Mouse (Mus musculus): ENCODE measurements around the gene Tktl1.
A peak's percentile ranks its signal among the peaks of the same experiment; 100 is the strongest.
"Not testable (repeated sequence)": the region's sequence is repeated elsewhere in the genome, so short reads cannot be mapped to it uniquely, and the experiment has no call there.

Tktl1 gene

DNA sequence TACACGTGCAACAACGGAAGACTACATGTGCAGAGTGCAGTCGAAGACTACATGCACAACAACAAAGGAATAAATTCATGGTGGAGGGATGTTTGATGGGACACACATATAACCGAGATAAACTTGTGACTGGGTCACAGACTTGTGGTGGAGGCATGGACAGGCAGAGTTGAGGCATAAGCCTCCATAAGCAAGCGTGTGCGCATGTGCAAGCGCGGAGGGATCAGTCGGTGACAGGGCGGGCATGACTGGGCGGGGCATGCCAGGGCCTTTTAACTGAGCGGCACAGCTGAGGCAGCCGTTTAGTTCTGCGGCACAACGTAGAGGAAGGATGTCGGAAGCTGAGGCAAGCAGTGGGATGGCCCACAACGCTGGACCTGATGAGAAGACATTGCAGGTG, at the start of gene Tktl1:
TSS of gene Tktl1 (plus strand) at position 301 of the 400 bp plus-strand sequence.
- no peak for DNase-seq (ENCODE audit: low spot score in 2 of 2)

- DNase-seq (ENCODE audit: low spot score in 2 of 2), result not testable (repeated sequence)
Observed at GRCm38 (mm10) chrX:74135263-74135662, 41.8 kb upstream of the Tktl1 start, which contains the start of gene Mecp2. Gene Mecp2, minus strand, starts transcription at chrX:74135363.

- DNase-seq (ENCODE audit: low spot score in 2 of 2), result no peak
Observed at GRCm38 (mm10) chrX:74167738-74168137, 9.3 kb upstream of the Tktl1 start, which contains the start of gene Tex28. Gene Tex28, minus strand, starts transcription at chrX:74167838.

GRCm38 (mm10) chrX:74203556-74203955, 26.5 kb downstream of the Tktl1 start:
- no peak for DNase-seq (ENCODE audit: low spot score in 2 of 2)

- no peak for DNase-seq (ENCODE audit: low spot score in 2 of 2)
Observed at GRCm38 (mm10) chrX:74218496-74218895, 41.4 kb downstream of the Tktl1 start.

- DNase-seq (ENCODE audit: low spot score in 2 of 2), result no peak
Observed at GRCm38 (mm10) chrX:74219449-74219848, 42.4 kb downstream of the Tktl1 start.

DNA sequence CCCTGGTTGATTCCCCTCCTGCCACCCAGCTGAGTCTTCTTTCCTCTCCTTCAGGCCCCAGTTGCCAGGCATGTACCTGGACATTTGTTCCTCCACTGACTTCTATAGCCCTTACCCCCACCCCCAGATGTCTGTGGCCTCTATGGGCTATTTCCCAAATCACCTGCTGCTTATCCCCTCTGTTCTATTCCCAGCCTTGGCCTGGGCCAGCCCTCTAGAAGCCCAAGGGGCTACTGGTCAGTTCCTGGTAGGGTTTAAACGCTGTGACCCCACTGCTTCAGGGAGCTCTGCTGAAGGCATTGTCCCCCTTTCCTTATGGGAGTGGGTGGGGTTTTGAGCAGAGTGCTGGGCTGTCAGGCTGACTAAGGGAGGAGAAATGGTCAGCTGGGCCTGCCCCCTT, 43.0 kb downstream of the Tktl1 start:
- DNase-seq (ENCODE audit: low spot score in 2 of 2), result not testable (repeated sequence)

DNA sequence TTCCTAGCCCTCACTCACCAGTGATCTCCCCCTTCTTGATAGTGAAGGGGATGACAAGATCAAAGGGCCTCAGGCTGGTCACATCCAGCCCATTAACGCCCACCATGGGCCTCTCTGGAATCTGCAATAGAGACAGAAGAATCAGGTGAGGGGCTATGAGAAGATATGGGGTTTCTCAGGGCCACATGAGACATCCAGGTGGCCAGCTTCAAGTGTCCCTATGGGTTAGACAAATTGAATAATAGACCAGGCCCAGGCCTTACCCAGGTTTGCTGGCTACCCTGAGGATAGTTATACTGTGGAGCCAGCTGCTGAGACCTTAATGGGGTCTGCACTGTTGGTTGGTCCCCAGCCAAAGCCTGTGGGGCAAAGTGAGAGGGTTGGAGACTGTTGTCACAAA, 53.0 kb downstream of the Tktl1 start:
- no peak for DNase-seq (ENCODE audit: low spot score in 2 of 2)

GRCm38 (mm10) chrX:74233196-74233595, 56.1 kb downstream of the Tktl1 start:
- no peak for DNase-seq (ENCODE audit: low spot score in 2 of 2)

DNA sequence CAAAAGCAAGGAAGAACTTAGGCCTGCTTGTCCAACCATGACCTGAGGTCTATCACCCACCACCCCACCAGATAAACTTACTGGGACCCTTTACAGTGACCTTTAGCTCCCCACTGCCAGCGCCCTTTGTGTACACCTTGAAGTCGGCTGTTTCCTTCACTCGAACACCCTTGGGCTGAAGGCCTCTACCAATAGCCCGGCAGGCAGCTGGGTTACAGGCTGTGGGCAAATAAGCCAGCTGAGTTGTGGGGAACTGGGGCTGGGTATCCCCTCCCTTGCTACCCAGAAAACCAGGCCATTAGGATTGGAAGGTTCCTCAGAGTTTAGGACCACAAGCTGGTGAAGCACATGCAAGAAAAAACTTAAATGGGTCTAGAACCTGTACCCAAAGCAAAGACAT, 63.3 kb downstream of the Tktl1 start:
- no peak for DNase-seq (ENCODE audit: low spot score in 2 of 2)

- DNase-seq (ENCODE audit: low spot score in 2 of 2), result no peak
Observed at GRCm38 (mm10) chrX:74243396-74243795, 66.3 kb downstream of the Tktl1 start.

DNA sequence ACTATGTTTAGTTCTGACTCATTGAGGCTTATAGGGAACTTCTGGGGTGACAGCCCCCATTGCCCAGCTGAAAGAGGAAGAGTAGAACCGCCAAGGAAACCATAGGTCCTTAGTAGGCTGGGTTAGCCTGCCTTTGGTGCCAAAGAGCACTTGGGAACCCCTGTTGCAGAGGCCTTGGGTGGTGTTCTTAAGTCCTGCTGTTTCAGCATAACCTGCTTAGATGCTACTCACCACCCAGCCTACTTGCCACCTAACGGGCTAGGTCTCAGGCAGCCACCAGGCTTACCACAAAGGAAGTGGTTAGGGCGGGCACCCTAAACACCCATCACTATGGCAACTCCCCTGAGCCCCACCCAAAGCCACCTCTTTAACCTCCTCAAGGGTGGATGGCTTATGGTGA, 66.7 kb downstream of the Tktl1 start:
- DNase-seq (ENCODE audit: low spot score in 2 of 2), result no peak

DNA sequence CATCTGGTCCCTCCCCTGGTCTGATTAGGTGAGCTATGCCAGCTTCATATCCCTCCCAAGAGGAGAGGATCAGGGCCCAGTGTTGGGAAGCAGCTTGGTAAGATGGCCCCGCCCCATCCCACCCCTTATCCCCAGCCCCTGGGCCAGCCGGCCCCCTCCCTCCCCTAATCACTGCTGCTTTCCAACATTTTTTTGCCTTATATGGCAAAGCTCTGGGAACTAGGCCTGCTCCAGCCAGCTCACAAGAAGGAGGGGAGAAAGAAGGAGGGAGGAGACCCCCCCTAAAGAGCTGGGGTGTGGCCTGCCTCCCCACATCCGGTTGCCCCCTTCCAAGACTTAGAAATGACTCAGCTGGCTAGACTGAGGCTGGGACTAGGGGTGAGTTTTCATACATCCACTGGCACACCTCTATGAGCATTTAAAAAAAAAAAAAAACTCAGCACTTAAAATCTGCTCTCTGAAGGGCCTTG, 67.6 kb downstream of the Tktl1 start:
- peak; percentile 3 to 48 for DNase-seq (ENCODE audit: low spot score in 2 of 2)

DNA sequence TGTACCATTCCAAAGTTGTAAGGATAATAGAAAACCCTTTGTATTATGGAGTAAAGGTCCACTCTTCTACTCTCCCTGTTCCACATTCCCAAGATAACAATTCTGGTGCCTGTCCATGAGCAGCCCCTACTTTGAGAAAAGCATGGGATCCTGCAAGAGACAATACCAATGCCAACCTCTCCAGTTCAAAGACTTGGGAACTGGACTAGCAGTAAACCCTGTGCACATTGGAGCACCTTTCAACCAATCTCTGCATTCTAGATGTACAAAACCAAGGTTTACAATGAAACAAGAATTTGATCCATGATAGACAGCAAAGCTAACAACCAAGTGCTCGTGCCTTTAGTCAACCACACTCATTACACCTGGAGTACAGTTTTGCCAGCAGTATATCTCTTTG, 68.0 kb downstream of the Tktl1 start:
- DNase-seq (ENCODE audit: low spot score in 2 of 2), result no peak

DNA sequence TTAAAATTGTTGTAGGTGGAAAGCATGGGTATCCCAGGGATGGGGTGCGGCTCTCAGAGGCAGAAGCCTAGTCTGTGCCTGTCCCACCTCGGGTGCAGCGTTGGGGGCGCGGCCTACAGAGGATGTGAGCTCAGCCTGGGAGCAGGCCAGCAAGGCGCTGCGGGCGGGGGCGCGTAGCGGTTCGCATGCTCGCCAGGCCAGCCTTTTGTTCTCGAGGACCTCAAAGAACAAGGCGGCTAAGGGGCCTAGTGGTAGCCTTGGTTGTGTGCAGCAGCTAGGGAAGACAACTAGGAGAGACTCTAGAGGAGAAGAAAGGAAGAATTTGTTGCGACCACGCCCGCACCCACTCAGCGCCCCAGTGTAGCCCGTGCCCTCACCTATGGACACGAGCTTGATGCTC, 68.6 kb downstream of the Tktl1 start:
- peak; percentile 46 to 74 for DNase-seq (ENCODE audit: low spot score in 2 of 2)

DNA sequence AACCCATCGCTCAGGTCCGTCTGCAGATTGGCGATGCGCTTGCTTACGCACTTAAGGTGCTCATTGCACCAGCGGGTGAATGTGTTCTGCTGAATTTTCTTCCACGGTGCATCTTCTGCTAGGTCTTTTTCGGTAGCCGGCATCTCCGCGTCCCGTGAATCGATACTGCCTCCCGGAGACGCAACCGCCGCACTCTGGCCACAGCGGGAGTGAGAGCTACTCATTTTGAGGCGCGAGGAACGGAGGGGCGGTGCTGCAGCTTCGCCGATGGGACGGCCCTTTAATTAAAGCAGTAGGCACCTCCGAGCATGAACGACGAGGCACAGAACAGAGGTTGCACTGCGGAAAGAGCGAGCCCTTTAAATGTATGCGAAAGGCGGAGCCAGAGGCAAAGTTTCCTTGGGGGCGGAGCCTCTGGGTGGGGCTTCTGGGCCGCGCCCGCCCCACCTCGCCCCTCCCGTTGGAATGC, 69.2 kb downstream of the Tktl1 start:
- peak in 1 of 2 experiments; percentile 84 for DNase-seq (ENCODE audit: low spot score in 2 of 2)

DNA sequence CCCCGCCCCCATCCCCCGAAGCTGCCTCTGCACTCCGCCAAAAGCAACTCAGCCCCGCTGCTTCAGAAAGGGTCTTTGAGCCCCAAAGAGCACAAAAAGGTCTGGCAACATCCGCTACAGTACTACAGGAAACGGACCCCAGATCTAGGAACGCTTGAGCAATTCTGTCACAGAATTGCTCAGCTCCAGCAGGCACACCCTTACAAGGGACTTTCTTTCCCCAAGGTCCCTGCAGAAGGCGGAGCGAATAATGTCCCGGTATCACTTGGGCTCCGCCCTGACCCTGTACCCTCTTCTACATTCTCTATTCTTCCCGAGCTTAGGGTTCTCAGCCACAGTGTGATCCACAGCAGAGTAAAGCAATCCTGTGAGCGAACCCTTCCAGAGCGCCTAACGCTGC, 69.6 kb downstream of the Tktl1 start:
- DNase-seq (ENCODE audit: low spot score in 2 of 2), result peak in 1 of 2 experiments; percentile 48

- DNase-seq (ENCODE audit: low spot score in 2 of 2), result peak in 1 of 2 experiments; percentile 22
Observed at GRCm38 (mm10) chrX:74248651-74249050, 71.6 kb downstream of the Tktl1 start.

GRCm38 (mm10) chrX:74249615-74250014, 72.6 kb downstream of the Tktl1 start, which contains the start of gene Flna:
Gene Flna, minus strand, starts transcription at chrX:74249820.
- peak; percentile 45 to 57 for DNase-seq (ENCODE audit: low spot score in 2 of 2)

DNA sequence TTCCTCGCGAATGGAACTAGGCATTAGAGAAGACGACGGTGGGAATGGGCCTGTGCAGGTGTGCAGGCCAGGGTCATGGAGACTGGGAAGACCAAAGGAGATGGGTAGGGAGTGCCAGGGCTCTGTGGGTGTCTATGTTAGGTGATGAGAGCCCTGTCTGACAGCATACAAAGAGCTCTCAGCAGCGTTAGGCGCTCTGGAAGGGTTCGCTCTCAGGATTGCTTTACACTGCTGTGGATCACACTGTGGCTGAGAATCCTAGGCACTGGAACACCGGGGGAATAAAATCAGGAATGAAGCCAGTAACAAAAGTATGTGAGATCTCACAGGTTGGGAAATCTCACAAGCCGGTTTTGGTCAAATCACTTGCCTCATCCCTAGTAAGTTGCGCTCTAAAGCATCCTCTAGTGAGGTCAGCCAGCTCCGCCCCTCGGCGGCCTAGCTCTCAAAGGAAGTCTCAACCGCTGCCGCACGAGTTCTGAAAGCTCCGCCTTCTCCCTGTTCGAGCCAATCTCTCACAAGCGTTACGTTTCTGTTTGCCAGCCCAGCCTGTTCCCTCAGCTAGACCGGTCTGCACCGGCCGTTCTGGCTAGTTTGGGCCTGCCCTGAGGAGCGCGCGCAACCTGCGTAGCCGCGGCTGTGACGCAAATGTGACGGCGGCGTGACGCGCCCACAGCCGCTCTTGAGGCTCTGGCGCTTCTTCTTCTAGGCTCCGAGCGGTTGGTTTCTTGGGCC, 77.3 kb downstream of the Tktl1 start, which contains the start of gene Emd:
TSS of gene Emd (plus strand) at position 535 of the 735 bp plus-strand sequence.
- DNase-seq (ENCODE audit: low spot score in 2 of 2), result peak; percentile 59 to 88

DNA sequence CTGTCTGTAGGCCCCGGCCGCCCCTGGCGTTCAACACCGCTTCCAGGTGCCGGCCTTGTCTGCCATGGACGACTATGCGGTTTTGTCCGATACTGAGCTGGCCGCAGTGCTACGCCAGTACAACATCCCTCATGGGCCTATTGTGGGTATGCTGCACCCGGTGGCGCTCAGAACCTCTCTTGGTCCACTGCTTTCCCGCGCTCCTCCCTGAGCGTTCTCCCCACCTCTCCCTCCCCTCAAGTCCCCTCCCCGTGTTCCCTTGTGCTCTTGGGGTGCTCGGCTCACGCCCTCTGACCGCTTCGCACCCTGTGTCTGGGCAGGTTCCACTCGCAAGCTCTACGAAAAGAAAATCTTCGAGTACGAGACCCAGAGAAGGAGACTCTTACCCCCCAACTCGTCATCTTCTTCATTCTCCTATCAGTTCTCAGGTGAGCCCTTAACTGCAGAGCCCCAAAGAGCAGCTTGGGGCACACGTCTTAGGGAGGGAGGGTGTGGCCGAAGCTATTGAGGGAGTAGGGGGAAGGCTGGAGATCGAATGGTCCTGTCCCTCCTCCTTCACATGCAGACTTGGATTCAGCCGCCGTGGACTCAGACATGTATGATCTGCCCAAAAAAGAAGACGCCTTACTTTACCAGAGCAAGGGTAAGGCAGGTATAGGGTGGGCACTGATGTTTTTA, 78.0 kb downstream of the Tktl1 start:
- no peak for DNase-seq (ENCODE audit: low spot score in 2 of 2)

DNA sequence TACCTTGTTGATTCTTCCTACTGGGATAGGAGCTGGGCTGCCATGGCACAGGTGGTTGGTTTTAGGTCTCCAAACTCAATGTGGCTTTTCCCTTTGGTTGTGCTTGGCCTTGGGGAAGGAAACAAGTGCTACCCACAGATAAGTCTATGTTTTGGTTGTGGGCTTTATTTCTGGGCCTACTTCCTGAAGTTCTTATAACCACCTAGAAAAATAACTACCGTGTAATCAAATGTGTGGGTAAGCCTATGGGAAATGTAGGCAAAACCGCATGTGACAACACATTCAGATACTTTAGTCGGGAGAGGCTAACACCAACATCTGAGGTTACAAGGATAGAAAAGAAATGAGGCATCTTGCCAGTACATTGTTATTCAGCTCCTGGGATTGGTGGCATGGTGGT, 80.7 kb downstream of the Tktl1 start:
- no peak for DNase-seq (ENCODE audit: low spot score in 2 of 2)

Measured in urinary bladder, adult 18-20 months (tissue).